Mouse (Mus musculus) stomach, embryonic 15.5 days (tissue): ENCODE data around the gene Acot8. TPM values are rescaled to one million over a fixed set of nuclear protein-coding genes. Genes with fewer than 3 reads are reported as not detected.

ENCODE experiments used
- ATAC-seq: fragments of 200-750 bp; cut with Nextera tagmentation; 2 replicates; pipeline ENCODE4 v1.8.0; 2017; ENCODE audit warnings: low read depth, moderate number of reproducible peaks, moderate TSS enrichment; ENCODE audit not compliant: insufficient read depth, low FRiP score
- H3K27ac ChIP-seq: fragments of 300-500 bp; sonication (generic); 2 replicates; pipeline ENCODE4 v1.5.1; 2015; ENCODE audit warnings: mild to moderate bottlenecking, inconsistent platforms
- H3K27me3 ChIP-seq: fragments of 300-500 bp; sonication (generic); replicated peaks from 2 replicates; pipeline ENCODE4 v1.6.1; 2015; ENCODE audit warnings: inconsistent platforms
- H3K36me3 ChIP-seq: fragments of 300-500 bp; sonication (generic); 2 replicates; pipeline ENCODE4 v1.6.1; 2015; ENCODE audit warnings: inconsistent platforms
- H3K4me1 ChIP-seq: fragments of 300-500 bp; sonication (generic); 2 replicates; pipeline ENCODE4 v1.6.1; 2015; ENCODE audit warnings: inconsistent platforms
- H3K4me2 ChIP-seq: fragments of 300-500 bp; sonication (generic); 2 replicates; pipeline ENCODE4 v1.6.1; 2015; ENCODE audit warnings: mild to moderate bottlenecking, inconsistent platforms
- H3K4me3 ChIP-seq: fragments of 300-500 bp; sonication (generic); replicated peaks from 2 replicates; pipeline ENCODE4 v1.5.1; 2015; ENCODE audit warnings: inconsistent platforms
- H3K9ac ChIP-seq: fragments of 300-500 bp; sonication (generic); 2 replicates; pipeline ENCODE4 v1.6.1; 2015; ENCODE audit warnings: inconsistent platforms
- H3K9me3 ChIP-seq: fragments of 300-500 bp; sonication (generic); 2 replicates; pipeline ENCODE4 v1.6.1; 2016; ENCODE audit warnings: inconsistent platforms
- WGBS: fragments of 180-500 bp; shearing (Covaris S2); methylation state at CpG from one replicate; pipeline ENCODE4 v1.1.7; 2015; 5-methylcytosine and 5-hydroxymethylcytosine counted together
- polyA plus RNA-seq: library from polyadenylated mRNA; unstranded; fragments of >200 nt; fragmentation: Nextera tagmentation; extraction: Ambion mirVana; gene quantifications from 2 replicates; pipeline ENCODE4 v1.2.1, GENCODE M21; 2015

Gene Acot8
- polyA plus RNA-seq, 1 experiment from 2014 or later: 21.9 TPM

GRCm38 (mm10) chr2:164778015-164778287, 26.7 kb downstream of the Acot8 start:
- H3K9me3 ChIP-seq: no peaks in the 10 kb centered on the region
- no peak overlapping the region for H3K4me3 ChIP-seq
- ATAC-seq: no peak
- no peaks in the 10 kb centered on the region for H3K27me3 ChIP-seq
- no peaks in the 10 kb centered on the region for H3K4me1 ChIP-seq
- no peak overlapping the region for H3K4me2 ChIP-seq
- no peak overlapping the region for H3K27ac ChIP-seq
- H3K36me3 ChIP-seq: no peaks in the 10 kb centered on the region
- 90% methylated on average over 11 of the region's 11 CpGs for WGBS
- no peak overlapping the region for H3K9ac ChIP-seq

- no peak overlapping the region for H3K9ac ChIP-seq
- WGBS: 79% methylated on average over 30 of the region's 30 CpGs
- no peak overlapping the region for H3K4me2 ChIP-seq
- no peak for ATAC-seq
- H3K4me1 ChIP-seq: no peaks in the 10 kb centered on the region
- H3K9me3 ChIP-seq: no peaks in the 10 kb centered on the region
- H3K4me3 ChIP-seq: no peak overlapping the region
- H3K27ac ChIP-seq: no peak overlapping the region
- no peaks in the 10 kb centered on the region for H3K36me3 ChIP-seq
- no peaks in the 10 kb centered on the region for H3K27me3 ChIP-seq
Observed at GRCm38 (mm10) chr2:164777246-164778014, 27.3 kb downstream of the Acot8 start.

DNA sequence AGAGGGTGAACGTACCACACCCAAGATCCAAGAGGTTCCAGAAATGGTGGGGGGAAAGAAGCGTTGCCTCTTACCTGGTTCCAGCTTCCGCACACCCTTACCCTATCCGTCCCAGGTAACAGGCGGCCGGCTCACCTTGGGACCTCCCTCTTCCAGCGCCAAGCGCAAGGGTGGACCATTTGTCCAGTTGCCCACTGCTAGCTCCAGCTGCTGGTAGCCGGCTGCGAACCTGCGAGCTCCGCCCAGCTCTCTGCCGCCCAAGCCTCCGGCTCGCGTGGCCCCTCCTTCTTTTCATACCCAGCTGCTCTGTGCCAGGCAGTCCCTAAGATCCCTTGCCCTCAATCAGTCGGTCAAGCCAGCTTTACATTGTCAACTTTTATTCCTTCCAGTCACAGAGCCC, 27.9 kb downstream of the Acot8 start:
- Histone ChIP-seq H3K27me3 (no peaks in the 10 kb centered on the region), H3K4me2 (no peak overlapping the region), H3K4me3 (no peak overlapping the region), H3K9me3 (no peaks in the 10 kb centered on the region), H3K9ac (no peak overlapping the region), H3K36me3 (no peaks in the 10 kb centered on the region), H3K27ac (no peak overlapping the region), H3K4me1 (no peaks in the 10 kb centered on the region)
- no peak for ATAC-seq
- WGBS: 57% methylated on average over 17 of the region's 17 CpGs

GRCm38 (mm10) chr2:164776130-164776529, 28.6 kb downstream of the Acot8 start:
- H3K9ac ChIP-seq: no peak overlapping the region
- no peak overlapping the region for H3K4me2 ChIP-seq
- H3K27ac ChIP-seq: no peak overlapping the region
- H3K4me1 ChIP-seq: peaks cover 4% of the 10 kb centered on the region
- no peaks in the 10 kb centered on the region for H3K27me3 ChIP-seq
- no peaks in the 10 kb centered on the region for H3K9me3 ChIP-seq
- H3K36me3 ChIP-seq: no peaks in the 10 kb centered on the region
- 78% methylated on average over 6 of the region's 6 CpGs for WGBS
- ATAC-seq: no peak
- H3K4me3 ChIP-seq: no peak overlapping the region

GRCm38 (mm10) chr2:164773989-164774364, 30.7 kb downstream of the Acot8 start:
- no peak overlapping the region for H3K4me3 ChIP-seq
- no peaks in the 10 kb centered on the region for H3K36me3 ChIP-seq
- H3K4me1 ChIP-seq: peaks cover 13% of the 10 kb centered on the region
- ATAC-seq: no peak
- no peak overlapping the region for H3K9ac ChIP-seq
- H3K4me2 ChIP-seq: no peak overlapping the region
- 67% methylated on average over 5 of the region's 5 CpGs for WGBS
- no peaks in the 10 kb centered on the region for H3K9me3 ChIP-seq
- H3K27me3 ChIP-seq: no peaks in the 10 kb centered on the region
- peak overlapping the region; percentile 8; the same call in 1 of the 2 replicates for H3K27ac ChIP-seq

DNA sequence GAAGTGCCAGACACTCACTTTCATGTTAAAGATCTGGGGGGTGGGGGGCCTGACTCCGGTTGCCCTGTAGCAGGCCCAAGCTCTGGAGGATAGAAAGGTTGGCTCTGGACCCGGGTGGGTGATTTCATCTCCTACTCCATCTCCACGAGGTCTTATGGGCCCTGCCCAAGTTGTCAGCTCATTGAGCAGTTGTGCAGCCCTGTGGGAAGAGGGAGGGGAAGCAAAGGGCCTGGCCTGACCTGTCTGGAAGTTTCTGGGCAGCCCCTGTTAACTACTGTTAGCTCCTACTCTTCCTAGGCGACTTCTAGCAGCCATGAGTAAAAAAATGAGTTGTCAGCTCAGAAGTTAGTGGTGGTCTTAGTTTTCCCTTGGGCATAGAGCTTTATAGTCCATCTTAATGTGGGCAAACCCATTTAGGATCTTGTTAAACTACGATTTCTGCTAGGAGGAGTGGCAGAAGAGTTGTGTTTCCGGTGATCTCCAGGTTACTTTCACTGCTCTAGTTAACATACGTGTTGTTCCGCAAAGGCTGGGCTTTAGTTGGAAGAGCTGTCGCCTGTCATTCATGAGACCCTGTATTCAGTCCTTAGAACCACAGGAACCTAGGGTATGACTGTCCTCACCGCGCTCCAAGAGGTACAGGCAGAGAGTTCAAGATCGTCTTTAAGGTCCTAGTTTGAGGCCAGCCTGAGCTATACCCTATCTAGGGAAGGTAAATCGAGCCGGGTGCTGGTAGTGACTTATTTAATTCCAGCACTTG, 31.3 kb downstream of the Acot8 start:
- no peak overlapping the region for H3K9ac ChIP-seq
- no peak overlapping the region for H3K4me2 ChIP-seq
- H3K9me3 ChIP-seq: no peaks in the 10 kb centered on the region
- ATAC-seq: no peak
- H3K4me3 ChIP-seq: no peak overlapping the region
- peak overlapping the region; percentile 28 for H3K27ac ChIP-seq
- no peaks in the 10 kb centered on the region for H3K27me3 ChIP-seq
- H3K36me3 ChIP-seq: no peaks in the 10 kb centered on the region
- peaks cover 13% of the 10 kb centered on the region for H3K4me1 ChIP-seq
- WGBS: 78% methylated on average over 14 of the region's 14 CpGs

DNA sequence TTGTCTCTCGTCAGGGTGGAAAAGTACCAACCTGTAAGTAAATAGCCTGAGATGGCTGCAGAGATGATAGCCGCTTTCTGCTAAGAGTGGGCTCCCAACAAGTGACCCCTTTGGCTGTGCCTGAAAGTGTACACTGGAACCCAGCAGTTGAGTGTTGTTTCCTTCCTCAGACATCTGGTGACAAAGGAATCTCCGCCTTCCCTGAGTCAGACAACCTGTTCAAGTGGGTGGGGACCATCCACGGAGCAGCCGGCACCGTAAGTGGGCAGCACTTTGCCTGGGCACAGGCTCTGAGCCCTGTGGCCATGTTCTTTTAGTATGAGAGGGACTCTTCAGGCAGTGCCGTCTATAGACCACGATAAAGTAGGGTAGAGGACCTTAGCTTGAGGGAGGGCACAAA, 33.6 kb downstream of the Acot8 start:
- H3K4me3 ChIP-seq: peak overlapping the region; percentile 97
- peak overlapping the region; percentile 88 for H3K4me2 ChIP-seq
- H3K27ac ChIP-seq: no peak overlapping the region
- peaks cover 13% of the 10 kb centered on the region for H3K4me1 ChIP-seq
- no peak for ATAC-seq
- H3K36me3 ChIP-seq: peaks cover 9% of the 10 kb centered on the region; the same call in 1 of the 2 replicates
- no peaks in the 10 kb centered on the region for H3K9me3 ChIP-seq
- H3K9ac ChIP-seq: 0 out of 2 replicates have a peak overlapping the region, but pooled peaks have one; percentile 85
- H3K27me3 ChIP-seq: no peaks in the 10 kb centered on the region
- 63% methylated on average over 8 of the region's 8 CpGs for WGBS

GRCm38 (mm10) chr2:164770279-164770678, 34.4 kb downstream of the Acot8 start:
- peak overlapping the region; percentile 88 for H3K4me2 ChIP-seq
- peak overlapping the region; percentile 97 for H3K4me3 ChIP-seq
- peaks cover 16% of the 10 kb centered on the region for H3K36me3 ChIP-seq
- H3K9ac ChIP-seq: peak overlapping the region; percentile 85
- H3K4me1 ChIP-seq: peaks cover 13% of the 10 kb centered on the region
- under 1% methylated on average over 15 of the region's 15 CpGs for WGBS
- no peaks in the 10 kb centered on the region for H3K9me3 ChIP-seq
- peak overlapping the region; percentile 65 for H3K27ac ChIP-seq
- no peaks in the 10 kb centered on the region for H3K27me3 ChIP-seq
- ATAC-seq: no peak

- H3K4me3 ChIP-seq: peak within 1 kb of the TSS; percentile 97
- H3K4me1 ChIP-seq: peaks cover 13% of the 10 kb centered on the region
- H3K4me2 ChIP-seq: peak within 1 kb of the TSS; percentile 88
- peak within 1 kb of the TSS; percentile 83 for H3K27ac ChIP-seq
- H3K9ac ChIP-seq: peak within 1 kb of the TSS; percentile 85
- 2% methylated on average over 53 of the region's 53 CpGs for WGBS
- H3K36me3 ChIP-seq: peaks cover 23% of the 10 kb centered on the region
- peak; percentile 99 for ATAC-seq
- H3K27me3 ChIP-seq: no peaks in the 10 kb centered on the region
- no peaks in the 10 kb centered on the region for H3K9me3 ChIP-seq
Observed at GRCm38 (mm10) chr2:164769258-164770037, 35.2 kb downstream of the Acot8 start, which contains the start of gene Ube2c. Gene Ube2c, plus strand, starts transcription at chr2:164769898.

GRCm38 (mm10) chr2:164767812-164768540, 36.7 kb downstream of the Acot8 start:
- Histone ChIP-seq H3K36me3 (peaks cover 32% of the 10 kb centered on the region), H3K27ac (0 out of 2 replicates have a peak overlapping the region, but pooled peaks have one; percentile 6)
- 91% methylated on average over 15 of the region's 15 CpGs for WGBS

DNA sequence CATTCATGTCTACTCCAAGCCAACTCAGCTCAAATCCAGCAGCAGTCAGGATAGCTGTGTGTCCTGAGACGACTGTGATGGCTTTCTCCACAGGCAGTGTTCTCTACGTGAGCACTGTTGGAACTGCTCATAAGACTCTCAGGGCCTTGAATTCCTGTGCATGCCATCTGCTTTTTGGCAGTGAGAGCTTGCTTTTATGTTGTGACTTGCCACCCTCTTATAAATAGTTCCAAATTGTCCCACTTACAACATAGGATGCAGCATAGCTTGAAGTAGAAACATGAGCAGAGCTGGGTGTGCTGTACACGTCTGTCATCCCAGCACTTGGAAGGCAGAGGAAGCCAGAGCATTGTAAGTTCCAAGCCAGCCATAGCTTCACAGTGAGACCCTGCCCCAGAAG, 38.8 kb downstream of the Acot8 start:
- H3K4me2 ChIP-seq: no peak overlapping the region
- H3K27ac ChIP-seq: no peak overlapping the region
- peaks cover 47% of the 10 kb centered on the region for H3K36me3 ChIP-seq
- no peaks in the 10 kb centered on the region for H3K27me3 ChIP-seq
- H3K9me3 ChIP-seq: no peaks in the 10 kb centered on the region
- H3K4me1 ChIP-seq: peaks cover 6% of the 10 kb centered on the region
- no peak overlapping the region for H3K4me3 ChIP-seq
- H3K9ac ChIP-seq: no peak overlapping the region
- WGBS: 81% methylated on average over 3 of the region's 3 CpGs
- ATAC-seq: no peak

More at GRCm38 (mm10) chr2:164767812-164768540, 36.7 kb downstream of the Acot8 start:
- ATAC-seq: no peak
- no peak overlapping the region for H3K4me2 ChIP-seq
- no peak overlapping the region for H3K4me3 ChIP-seq
- H3K27me3 ChIP-seq: no peaks in the 10 kb centered on the region
- no peaks in the 10 kb centered on the region for H3K9me3 ChIP-seq
- H3K4me1 ChIP-seq: peaks cover 13% of the 10 kb centered on the region
- no peak overlapping the region for H3K9ac ChIP-seq
